Mouse (Mus musculus): Measurements from ENCODE around the gene Gng7. TPM values are rescaled to one million over a fixed set of nuclear protein-coding genes. Genes with fewer than 3 reads are reported as not detected.
"Not testable (repeated sequence)": the region's sequence is repeated elsewhere in the genome, so short reads cannot be mapped to it uniquely, and the experiment has no call there.

Gng7 gene
- polyA plus RNA-seq, 1 experiment from 2014 or later = 14.8 TPM

- 69% methylated on average over 7 of the region's 7 CpGs for WGBS
- Histone ChIP-seq H3K4me3 (no peak overlapping the region), H3K27me3 (peaks cover 54% of the 10 kb centered on the region), H3K27ac (no peak overlapping the region), H3K4me2 (no peak overlapping the region), H3K36me3 (ENCODE audit: poor library complexity, severe bottlenecking) (no peaks in the 10 kb centered on the region), H3K4me1 (peaks cover 13% of the 10 kb centered on the region), H3K9ac (no peak overlapping the region), H3K9me3 (replicated peaks) (no peaks in the 10 kb centered on the region)
- no peak for ATAC-seq
These were observed 24.3 kb downstream of the Gng7 start for GRCm38 (mm10) chr10:80990406-80990805.

- Histone ChIP-seq H3K4me1 (peaks cover 14% of the 10 kb centered on the region), H3K27me3 (peaks cover 59% of the 10 kb centered on the region)
- not testable (repeated sequence) for H3K4me2 ChIP-seq; H3K27ac ChIP-seq; H3K4me3 ChIP-seq; ATAC-seq; H3K9me3 ChIP-seq (replicated peaks); H3K36me3 ChIP-seq (ENCODE audit: poor library complexity, severe bottlenecking); H3K9ac ChIP-seq
- WGBS = 68% methylated on average over 4 of the region's 4 CpGs
These were observed 24.9 kb downstream of the Gng7 start for GRCm38 (mm10) chr10:80989854-80990253.

- Histone ChIP-seq H3K4me1 (peaks cover 14% of the 10 kb centered on the region), H3K9me3 (replicated peaks) (no peaks in the 10 kb centered on the region), H3K4me3 (no peak overlapping the region), H3K9ac (no peak overlapping the region), H3K27ac (no peak overlapping the region), H3K4me2 (no peak overlapping the region), H3K36me3 (ENCODE audit: poor library complexity, severe bottlenecking) (no peaks in the 10 kb centered on the region), H3K27me3 (peaks cover 59% of the 10 kb centered on the region)
- 58% methylated on average over 6 of the region's 6 CpGs for WGBS
- ATAC-seq = no peak
These were observed 25.3 kb downstream of the Gng7 start for GRCm38 (mm10) chr10:80989446-80989845.

- peak; percentile 87 for ATAC-seq
- no peak overlapping the region for H3K4me2 ChIP-seq
- no peaks in the 10 kb centered on the region for H3K9me3 ChIP-seq (replicated peaks)
- no peak overlapping the region for H3K4me3 ChIP-seq
- WGBS = 10% methylated on average over 10 of the region's 10 CpGs
- H3K4me1 ChIP-seq = peaks cover 11% of the 10 kb centered on the region
- no peak overlapping the region for H3K27ac ChIP-seq
- H3K9ac ChIP-seq = no peak overlapping the region
- peaks cover 61% of the 10 kb centered on the region for H3K27me3 ChIP-seq
- no peaks in the 10 kb centered on the region for H3K36me3 ChIP-seq (ENCODE audit: poor library complexity, severe bottlenecking)
These were observed 26.9 kb downstream of the Gng7 start for GRCm38 (mm10) chr10:80987709-80988441.

GRCm38 (mm10) chr10:80986754-80987153 lies 28.0 kb downstream of the Gng7 start:
- Histone ChIP-seq H3K9me3 (replicated peaks) (no peaks in the 10 kb centered on the region), H3K27ac (no peak overlapping the region), H3K4me3 (no peak overlapping the region), H3K27me3 (peaks cover 62% of the 10 kb centered on the region), H3K9ac (no peak overlapping the region), H3K4me1 (peaks cover 11% of the 10 kb centered on the region), H3K4me2 (no peak overlapping the region), H3K36me3 (ENCODE audit: poor library complexity, severe bottlenecking) (no peaks in the 10 kb centered on the region)
- ATAC-seq = no peak
- 75% methylated on average over 6 of the region's 6 CpGs for WGBS

GRCm38 (mm10) chr10:80985970-80986701 lies 28.6 kb downstream of the Gng7 start:
- no peaks in the 10 kb centered on the region for H3K9me3 ChIP-seq (replicated peaks)
- H3K9ac ChIP-seq = 0 out of 2 replicates have a peak overlapping the region, but pooled peaks have one; percentile 40
- no peak for ATAC-seq
- WGBS = 34% methylated on average over 13 of the region's 13 CpGs
- H3K27me3 ChIP-seq = peaks cover 62% of the 10 kb centered on the region
- no peak overlapping the region for H3K27ac ChIP-seq
- peak overlapping the region; percentile 1; the same call in 1 of the 2 replicates for H3K4me3 ChIP-seq
- peak overlapping the region; percentile 10 for H3K4me2 ChIP-seq
- no peaks in the 10 kb centered on the region for H3K36me3 ChIP-seq (ENCODE audit: poor library complexity, severe bottlenecking)
- peaks cover 11% of the 10 kb centered on the region for H3K4me1 ChIP-seq

GRCm38 (mm10) chr10:80985241-80985969 lies 29.3 kb downstream of the Gng7 start:
- H3K9ac ChIP-seq = peak overlapping the region; percentile 40; the same call in 1 of the 2 replicates
- H3K36me3 ChIP-seq (ENCODE audit: poor library complexity, severe bottlenecking) = no peaks in the 10 kb centered on the region
- H3K9me3 ChIP-seq (replicated peaks) = no peaks in the 10 kb centered on the region
- H3K27me3 ChIP-seq = peaks cover 62% of the 10 kb centered on the region
- H3K4me1 ChIP-seq = peaks cover 11% of the 10 kb centered on the region
- peak overlapping the region; percentile 1; the same call in 1 of the 2 replicates for H3K4me3 ChIP-seq
- ATAC-seq = no peak
- peak overlapping the region; percentile 10 for H3K4me2 ChIP-seq
- no peak overlapping the region for H3K27ac ChIP-seq
- 7% methylated on average over 37 of the region's 37 CpGs for WGBS

- 92% methylated on average over 12 of the region's 12 CpGs for WGBS
- Histone ChIP-seq H3K36me3 (ENCODE audit: poor library complexity, severe bottlenecking) (no peaks in the 10 kb centered on the region), H3K27ac (no peak overlapping the region), H3K9me3 (replicated peaks) (no peaks in the 10 kb centered on the region), H3K9ac (no peak overlapping the region), H3K4me2 (no peak overlapping the region), H3K4me3 (no peak overlapping the region), H3K27me3 (peaks cover 57% of the 10 kb centered on the region), H3K4me1 (peaks cover 11% of the 10 kb centered on the region)
- no peak for ATAC-seq
These were observed 30.5 kb downstream of the Gng7 start for GRCm38 (mm10) chr10:80984223-80984622.

GRCm38 (mm10) chr10:80982381-80982780 lies 32.4 kb downstream of the Gng7 start:
- Histone ChIP-seq H3K4me3 (no peak overlapping the region), H3K9me3 (replicated peaks) (no peaks in the 10 kb centered on the region), H3K4me2 (no peak overlapping the region), H3K27me3 (peaks cover 43% of the 10 kb centered on the region), H3K36me3 (ENCODE audit: poor library complexity, severe bottlenecking) (no peaks in the 10 kb centered on the region), H3K4me1 (peaks cover 7% of the 10 kb centered on the region), H3K9ac (no peak overlapping the region), H3K27ac (no peak overlapping the region)
- WGBS = 94% methylated on average over 4 of the region's 4 CpGs
- no peak for ATAC-seq

- no peak overlapping the region for H3K4me2 ChIP-seq
- H3K27me3 ChIP-seq = peaks cover 36% of the 10 kb centered on the region
- peaks cover 7% of the 10 kb centered on the region for H3K4me1 ChIP-seq
- no peaks in the 10 kb centered on the region for H3K9me3 ChIP-seq (replicated peaks)
- 0 out of 2 replicates have a peak overlapping the region, but pooled peaks have one; percentile 5 for H3K9ac ChIP-seq
- ATAC-seq = no peak
- WGBS = 63% methylated on average over 7 of the region's 7 CpGs
- H3K27ac ChIP-seq = no peak overlapping the region
- H3K36me3 ChIP-seq (ENCODE audit: poor library complexity, severe bottlenecking) = no peaks in the 10 kb centered on the region
- H3K4me3 ChIP-seq = no peak overlapping the region
These were observed 33.1 kb downstream of the Gng7 start for GRCm38 (mm10) chr10:80981564-80982112.

GRCm38 (mm10) chr10:80975478-80975877 lies 39.3 kb downstream of the Gng7 start:
- no peak for ATAC-seq
- Histone ChIP-seq H3K9ac (no peak overlapping the region), H3K4me3 (no peak overlapping the region), H3K9me3 (replicated peaks) (no peaks in the 10 kb centered on the region), H3K27me3 (no peaks in the 10 kb centered on the region), H3K4me2 (no peak overlapping the region), H3K27ac (no peak overlapping the region), H3K4me1 (peaks cover 8% of the 10 kb centered on the region), H3K36me3 (ENCODE audit: poor library complexity, severe bottlenecking) (no peaks in the 10 kb centered on the region)
- WGBS = 90% methylated on average over 11 of the region's 11 CpGs

- Histone ChIP-seq H3K27me3 (no peaks in the 10 kb centered on the region), H3K4me2 (no peak overlapping the region), H3K9ac (no peak overlapping the region), H3K4me3 (no peak overlapping the region), H3K4me1 (peaks cover 8% of the 10 kb centered on the region), H3K36me3 (ENCODE audit: poor library complexity, severe bottlenecking) (no peaks in the 10 kb centered on the region), H3K9me3 (replicated peaks) (no peaks in the 10 kb centered on the region), H3K27ac (no peak overlapping the region)
- ATAC-seq = no peak
- WGBS = 85% methylated on average over 1 of the region's 1 CpGs
These were observed 41.0 kb downstream of the Gng7 start for GRCm38 (mm10) chr10:80973722-80974121.

Measured in forebrain, embryonic 13.5 days (tissue).